Mouse (Mus musculus) spleen, adult 2 months (tissue): ENCODE measurements at regions not wholly inside any gene's neighbourhood (a gene's known extent, or its start where the extent isn't known, plus 50 kb on each side); places are given as distances from the start of the nearest gene placed in this dataset.

Source experiments
- CTCF ChIP-seq: fragments of 200-500 bp; IDR thresholded peaks from 2 replicates; pipeline ENCODE4 v1.5.1; 2011; ENCODE audit warnings: mild to moderate bottlenecking, inconsistent platforms; ENCODE audit not compliant: insufficient read depth, insufficient read length, insufficient replicate concordance; ENCODE audit errors: extremely low read depth
- POLR2A ChIP-seq: fragments of 200-500 bp; IDR thresholded peaks from 2 replicates; pipeline ENCODE4 v1.6.1; 2011; ENCODE audit warnings: low read depth, low read length, inconsistent platforms

DNA sequence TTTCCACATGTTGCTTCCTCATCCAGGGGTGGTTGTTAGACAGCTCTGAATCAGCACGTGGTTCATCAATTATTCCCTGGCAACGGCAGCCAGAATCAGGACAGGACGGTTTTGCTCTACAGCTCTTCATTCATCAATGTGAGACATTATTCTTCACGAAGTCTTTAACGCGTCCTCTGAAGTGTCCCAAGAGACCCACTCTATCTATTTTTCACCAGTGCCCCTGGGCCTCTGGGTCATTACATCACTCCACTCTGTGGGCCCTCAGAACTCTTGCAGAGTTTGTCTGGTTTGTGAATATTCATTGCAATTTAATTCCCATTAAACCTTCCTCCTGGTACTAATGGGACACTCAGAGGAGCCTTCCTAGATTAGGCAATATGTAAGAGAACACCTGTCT, 206.2 kb upstream of the Daam1 start:
- TF ChIP-seq CTCF: no peak
- TF ChIP-seq POLR2A: no peak
